Mouse (Mus musculus) CD4-positive helper T cell, adult 2 months (primary cell): Measurements from ENCODE around the gene Gm42791.

ENCODE experiments used
- DNase-seq: peaks from one replicate; pipeline ENCODE4 v3.0.0-alpha.2; 2012; ENCODE audit warnings: low read depth, missing footprints, low spot score

The Gm42791 gene

GRCm38 (mm10) chr5:149007295-149007646 is 12.3 kb upstream of the Gm42791 start:
- no peak for DNase-seq

GRCm38 (mm10) chr5:149006362-149007294 is 11.7 kb upstream of the Gm42791 start:
- DNase-seq, result peak; percentile 94

- DNase-seq, result no peak
Observed at GRCm38 (mm10) chr5:149005701-149006361, 10.9 kb upstream of the Gm42791 start.

GRCm38 (mm10) chr5:149005083-149005482 is 10.1 kb upstream of the Gm42791 start:
- no peak for DNase-seq

- DNase-seq, result no peak
Observed at GRCm38 (mm10) chr5:149003137-149003536, 8.2 kb upstream of the Gm42791 start.

- no peak for DNase-seq
Observed at GRCm38 (mm10) chr5:149002803-149003115, 7.8 kb upstream of the Gm42791 start.

GRCm38 (mm10) chr5:149002034-149002802 is 7.3 kb upstream of the Gm42791 start:
- DNase-seq, result no peak

- DNase-seq, result no peak
Observed at GRCm38 (mm10) chr5:148999802-149000201, 4.9 kb upstream of the Gm42791 start.

- DNase-seq, result no peak
Observed at GRCm38 (mm10) chr5:148998512-148998911, 3.6 kb upstream of the Gm42791 start.

- no peak for DNase-seq
Observed at GRCm38 (mm10) chr5:148996709-148997037, 1.7 kb upstream of the Gm42791 start.

GRCm38 (mm10) chr5:148995962-148996708 is 1.2 kb upstream of the Gm42791 start:
- no peak for DNase-seq

GRCm38 (mm10) chr5:148994311-148994705 is 639 bp downstream of the Gm42791 start:
- no peak for DNase-seq

- DNase-seq, result no peak
Observed at GRCm38 (mm10) chr5:148992598-148992997, 2.3 kb downstream of the Gm42791 start.

- no peak for DNase-seq
Observed at GRCm38 (mm10) chr5:148990891-148991311, 4.0 kb downstream of the Gm42791 start.

- DNase-seq, result peak; percentile 52
Observed at GRCm38 (mm10) chr5:148989480-148989879, 5.5 kb downstream of the Gm42791 start.

GRCm38 (mm10) chr5:148984961-148985360 is 10.0 kb downstream of the Gm42791 start:
- no peak for DNase-seq

- DNase-seq, result no peak
Observed at GRCm38 (mm10) chr5:148983696-148984095, 11.3 kb downstream of the Gm42791 start.

GRCm38 (mm10) chr5:148983108-148983664 is 11.8 kb downstream of the Gm42791 start:
- no peak for DNase-seq

- no peak for DNase-seq
Observed at GRCm38 (mm10) chr5:148982396-148982795, 12.6 kb downstream of the Gm42791 start.

- no peak for DNase-seq
Observed at GRCm38 (mm10) chr5:148980607-148981006, 14.3 kb downstream of the Gm42791 start.

GRCm38 (mm10) chr5:148978458-148979165 is 16.3 kb downstream of the Gm42791 start:
- DNase-seq, result peak; percentile 44
